In the genomic region with DNA sequence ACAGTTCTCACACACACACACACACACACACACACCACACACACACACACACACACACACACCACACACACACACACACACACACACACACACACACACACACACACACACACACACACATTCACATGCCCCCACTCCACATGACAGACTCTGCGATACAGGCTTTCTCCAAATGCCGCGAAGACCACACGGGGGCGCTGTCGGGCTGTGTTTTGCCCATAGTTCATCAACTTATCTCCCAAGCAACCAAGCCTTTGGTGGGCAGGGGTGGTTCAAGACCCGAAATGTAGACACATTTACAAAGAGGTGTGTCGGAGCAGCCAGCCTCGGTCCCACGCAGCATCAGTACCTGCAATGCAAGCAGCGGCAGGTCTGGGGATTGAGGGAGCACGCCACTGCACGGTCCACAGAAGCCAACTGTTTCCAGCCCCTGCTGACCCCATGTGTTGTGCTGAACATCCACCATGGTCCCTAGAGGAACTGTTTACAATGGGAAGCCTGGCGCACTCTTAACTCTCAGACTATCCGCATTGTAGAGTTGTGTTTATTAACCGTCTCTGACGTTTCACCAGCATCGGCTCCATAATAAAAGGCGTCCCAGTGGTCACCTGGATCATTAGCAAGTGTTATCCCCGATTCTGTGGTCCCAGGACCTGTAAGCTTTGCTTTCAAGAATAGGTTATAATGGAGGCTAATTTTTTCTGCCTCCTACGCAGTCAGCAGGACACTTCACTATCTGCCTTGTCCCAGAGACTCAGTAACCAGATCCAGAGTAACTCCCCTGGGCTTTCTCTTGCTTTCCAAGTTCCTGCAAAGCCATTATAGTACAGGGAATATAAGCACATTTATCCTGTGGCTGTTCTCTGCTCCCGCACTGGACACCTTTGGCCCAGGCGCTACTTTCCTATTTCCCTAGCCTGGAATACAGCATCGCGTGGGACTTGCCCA, we compare ENCODE assay signal across 9 mouse cellular contexts. TPM values are rescaled to one million over a fixed set of nuclear protein-coding genes. Genes with fewer than 3 reads are reported as not detected.
DNase-seq lines count a peak whose midpoint lies in the region; ATAC-seq and TF ChIP-seq lines count a peak whose summit lies in the region.
"Had no signal": no experiment of that assay in that cellular context is flagged by ENCODE, and none has a peak within 500 bp of the region (broad histone marks: within the 10 kb centered on the region; RNA-seq: fewer than 3 reads in every experiment).

No protein-coding gene starts in this region.

- no peak overlapping the region for H3K4me3 ChIP-seq in embryonic facial prominence, embryonic 11.5 days (ENCODE audit: low read depth, low read length)
- peak overlapping the region; percentile 48 for H3K4me3 ChIP-seq in heart, adult 2 months
- peak overlapping the region; percentile 18; the same call in 1 of the 2 replicates for H3K4me3 ChIP-seq in kidney, embryonic 14.5 days (ENCODE audit: low read length)
- H3K4me3 ChIP-seq in liver, embryonic 13.5 days (replicated peaks), result peak overlapping the region; percentile 37
- peak overlapping the region; percentile 14; the same call in 1 of the 2 replicates for H3K4me3 ChIP-seq in stomach, embryonic 15.5 days (replicated peaks)

- H3K4me1 ChIP-seq in embryonic facial prominence, embryonic 11.5 days (ENCODE audit: control insufficient read depth, insufficient read depth, low read length), result no peaks in the 10 kb centered on the region
- peaks cover 15% of the 10 kb centered on the region for H3K4me1 ChIP-seq in heart, adult 2 months (ENCODE audit: control insufficient read depth, insufficient read depth, low read length)
- 0 out of 2 replicates have a peak, but pooled peaks cover 2% of the 10 kb centered on the region for H3K4me1 ChIP-seq in kidney, embryonic 14.5 days (ENCODE audit: control insufficient read depth, insufficient read depth, low read length)
- H3K4me1 ChIP-seq in liver, embryonic 13.5 days (replicated peaks), result peaks cover 25% of the 10 kb centered on the region
- peaks cover 4% of the 10 kb centered on the region for H3K4me1 ChIP-seq in stomach, embryonic 15.5 days

- ATAC-seq in embryonic facial prominence, embryonic 11.5 days (replicated peaks; ENCODE audit: insufficient number of reproducible peaks, low FRiP score, low TSS enrichment, low read depth), result no peak; the same call in 1 of the 2 replicates
- peak; percentile 58; the same call in 1 of the 2 replicates for ATAC-seq in kidney, embryonic 14.5 days (ENCODE audit: low FRiP score, low TSS enrichment)
- peak; percentile 48 for ATAC-seq in liver, embryonic 13.5 days (ENCODE audit: low read depth)
- no peak for ATAC-seq in stomach, embryonic 15.5 days (ENCODE audit: insufficient read depth, low FRiP score, low read depth)

- intact Hi-C loops in heart, adult 2 months (cut with DNase I), result loop anchor here (2.0 kb wide), 2 partner anchors 56 to 106 kb away; no protein-coding TSS in a partner anchor

- H3K4me2 ChIP-seq in embryonic facial prominence, embryonic 11.5 days (ENCODE audit: low read depth, low read length), result peak overlapping the region; percentile 34
- H3K4me2 ChIP-seq in kidney, embryonic 14.5 days (replicated peaks; ENCODE audit: low read depth, low read length), result peak overlapping the region; percentile 43
- peak overlapping the region; percentile 58 for H3K4me2 ChIP-seq in liver, embryonic 13.5 days
- H3K4me2 ChIP-seq in stomach, embryonic 15.5 days, result peak overlapping the region; percentile 48

- no peaks in the 10 kb centered on the region for H3K36me3 ChIP-seq in embryonic facial prominence, embryonic 11.5 days (replicated peaks; ENCODE audit: control insufficient read depth, insufficient read depth, low read depth, low read length)
- H3K36me3 ChIP-seq in heart, adult 2 months (ENCODE audit: control insufficient read depth, insufficient read depth, low read length), result no peaks in the 10 kb centered on the region
- no peaks in the 10 kb centered on the region for H3K36me3 ChIP-seq in kidney, embryonic 14.5 days (ENCODE audit: control insufficient read depth, insufficient read depth, low read length)
- H3K36me3 ChIP-seq in liver, embryonic 13.5 days, result no peaks in the 10 kb centered on the region
- no peaks in the 10 kb centered on the region for H3K36me3 ChIP-seq in stomach, embryonic 15.5 days

- TF ChIP-seq CTCF in heart, adult 2 months (IDR thresholded peaks at IDR 0.05), result peak; percentile 71

- no peak overlapping the region for H3K27ac ChIP-seq in embryonic facial prominence, embryonic 11.5 days (replicated peaks; ENCODE audit: low read depth, low read length)
- H3K27ac ChIP-seq in heart, adult 2 months, result peak overlapping the region; percentile 75
- H3K27ac ChIP-seq in kidney, embryonic 14.5 days (ENCODE audit: low read depth, low read length), result no peak overlapping the region
- H3K27ac ChIP-seq in liver, embryonic 13.5 days, result peak overlapping the region; percentile 14; the same call in 1 of the 2 replicates
- no peak overlapping the region for H3K27ac ChIP-seq in stomach, embryonic 15.5 days

- peak; percentile 91 to 92 for DNase-seq in B cell, adult 2 months
- DNase-seq in adrenal gland, postnatal 14 days, result peak; percentile 88
- peak; percentile 90 for DNase-seq in embryonic facial prominence, embryonic 11.5 days (ENCODE audit: low spot score)
- peak; percentile 76 to 87 for DNase-seq in heart, adult 2 months
- peak; percentile 63 for DNase-seq in liver, embryonic 13.5 days
- DNase-seq in naive thymus-derived CD4-positive, alpha-beta T cell, adult 2 months (ENCODE audit: low read depth), result peak; percentile 92

- no peaks in the 10 kb centered on the region for H3K27me3 ChIP-seq in embryonic facial prominence, embryonic 11.5 days (ENCODE audit: control insufficient read depth, insufficient read depth, low read length)
- no peaks in the 10 kb centered on the region for H3K27me3 ChIP-seq in heart, adult 2 months (ENCODE audit: control insufficient read depth, insufficient read depth, low read length)
- H3K27me3 ChIP-seq in kidney, embryonic 14.5 days (ENCODE audit: control insufficient read depth, insufficient read depth, low read length), result no peaks in the 10 kb centered on the region
- no peaks in the 10 kb centered on the region for H3K27me3 ChIP-seq in liver, embryonic 13.5 days
- no peaks in the 10 kb centered on the region for H3K27me3 ChIP-seq in stomach, embryonic 15.5 days (replicated peaks)

- 0 out of 2 replicates have a peak, but pooled peaks have one; percentile 44 for TF ChIP-seq EP300 in heart, adult 2 months (IDR thresholded peaks at IDR 0.05; ENCODE audit: insufficient read depth, low read depth, low read length)

- H3K79me2 ChIP-seq in heart, adult 2 months (replicated peaks; ENCODE audit: control insufficient read depth, insufficient read depth, low read length), result no peaks in the 10 kb centered on the region

- H3K9me3 ChIP-seq in embryonic facial prominence, embryonic 11.5 days (replicated peaks; ENCODE audit: control insufficient read depth, low read length), result no peaks in the 10 kb centered on the region
- no peaks in the 10 kb centered on the region for H3K9me3 ChIP-seq in kidney, embryonic 14.5 days (ENCODE audit: control insufficient read depth, low read length)
- no peaks in the 10 kb centered on the region for H3K9me3 ChIP-seq in liver, embryonic 13.5 days (replicated peaks)
- no peaks in the 10 kb centered on the region for H3K9me3 ChIP-seq in stomach, embryonic 15.5 days

- no peak for TF ChIP-seq POLR2A in heart, adult 2 months (IDR thresholded peaks at IDR 0.05; ENCODE audit: insufficient read depth, low read depth, low read length)

- no peak overlapping the region for H3K9ac ChIP-seq in embryonic facial prominence, embryonic 11.5 days (replicated peaks; ENCODE audit: low read length)
- H3K9ac ChIP-seq in heart, adult 2 months (ENCODE audit: low read depth, low read length), result peak overlapping the region; percentile 34
- no peak overlapping the region for H3K9ac ChIP-seq in kidney, embryonic 14.5 days (ENCODE audit: low read depth, low read length)
- H3K9ac ChIP-seq in liver, embryonic 13.5 days, result no peak overlapping the region
- H3K9ac ChIP-seq in stomach, embryonic 15.5 days, result no peak overlapping the region

- 28% methylated on average over 25 of the region's 25 CpGs for WGBS in embryonic facial prominence, embryonic 11.5 days
- 17% methylated on average over 25 of the region's 25 CpGs for WGBS in heart, adult 2 months
- 28% methylated on average over 25 of the region's 25 CpGs for WGBS in kidney, embryonic 14.5 days
- 24% methylated on average over 25 of the region's 25 CpGs for WGBS in liver, embryonic 13.5 days (ENCODE audit: insufficient replicate concordance)
- WGBS in stomach, embryonic 15.5 days, result 25% methylated on average over 25 of the region's 25 CpGs

RNA-seq across cellular contexts. Expression of gene Olfr279, which starts 18.5 kb away (rescaled TPM):
- not detected in 2 replicates for total RNA-seq in adrenal gland, postnatal 14 days (2021)
- polyA plus RNA-seq in embryonic facial prominence, embryonic 11.5 days (2014; fragmentation: Nextera tagmentation; extraction: Ambion mirVana), result not detected in 2 replicates
- total RNA-seq in heart, adult 2 months (2021), result not detected
- polyA plus RNA-seq in heart, adult 2 months (2012; rRNA removed), result not detected in 2 replicates
- not detected in 2 replicates for polyA plus RNA-seq in kidney, embryonic 14.5 days (2014; fragmentation: Nextera tagmentation; extraction: Ambion mirVana)
- polyA plus RNA-seq in liver, embryonic 13.5 days (2015; fragmentation: Nextera tagmentation; extraction: Ambion mirVana), result not detected in 2 replicates
- polyA plus RNA-seq in stomach, embryonic 15.5 days (2015; fragmentation: Nextera tagmentation; extraction: Ambion mirVana), result not detected in 2 replicates
- polyA plus RNA-seq: gonadal fat pad, adult 2 months had no signal

RNA-seq across cellular contexts. Expression of gene Kansl2, which starts 23.4 kb away (rescaled TPM):
- 72.5 and 85.8 TPM in 2 replicates for total RNA-seq in adrenal gland, postnatal 14 days (2021)
- polyA plus RNA-seq in embryonic facial prominence, embryonic 11.5 days (2014; fragmentation: Nextera tagmentation; extraction: Ambion mirVana), result 145 and 153 TPM in 2 replicates
- total RNA-seq in heart, adult 2 months (2021), result 10 to 100 TPM; 74.5 to 86.0 TPM
- polyA plus RNA-seq in heart, adult 2 months (2012; rRNA removed), result 37.0 and 50.2 TPM in 2 replicates
- polyA plus RNA-seq in kidney, embryonic 14.5 days (2014; fragmentation: Nextera tagmentation; extraction: Ambion mirVana), result 107 and 123 TPM in 2 replicates
- polyA plus RNA-seq in liver, embryonic 13.5 days (2015; fragmentation: Nextera tagmentation; extraction: Ambion mirVana), result 49.7 and 54.6 TPM in 2 replicates
- polyA plus RNA-seq in stomach, embryonic 15.5 days (2015; fragmentation: Nextera tagmentation; extraction: Ambion mirVana), result 79.4 and 86.7 TPM in 2 replicates

RNA-seq across cellular contexts. Expression of gene Lalba, which starts 28.2 kb away (rescaled TPM):
- total RNA-seq in adrenal gland, postnatal 14 days (2021), result not detected in 2 replicates
- 0.38 and 0.39 TPM in 2 replicates for polyA plus RNA-seq in embryonic facial prominence, embryonic 11.5 days (2014; fragmentation: Nextera tagmentation; extraction: Ambion mirVana)
- total RNA-seq in heart, adult 2 months (2021), result not detected
- polyA plus RNA-seq in heart, adult 2 months (2012; rRNA removed), result 0.45 TPM in 1 of 2 replicates, not detected in the other
- polyA plus RNA-seq in kidney, embryonic 14.5 days (2014; fragmentation: Nextera tagmentation; extraction: Ambion mirVana), result 0.28 and 0.44 TPM in 2 replicates
- not detected in 2 replicates for polyA plus RNA-seq in liver, embryonic 13.5 days (2015; fragmentation: Nextera tagmentation; extraction: Ambion mirVana)
- polyA plus RNA-seq in stomach, embryonic 15.5 days (2015; fragmentation: Nextera tagmentation; extraction: Ambion mirVana), result 0.23 TPM in 1 of 2 replicates, not detected in the other

RNA-seq across cellular contexts. Expression of gene OR5BS1P, which starts 41.0 kb away (rescaled TPM):
- total RNA-seq in adrenal gland, postnatal 14 days (2021), result not detected in 2 replicates
- not detected in 2 replicates for polyA plus RNA-seq in embryonic facial prominence, embryonic 11.5 days (2014; fragmentation: Nextera tagmentation; extraction: Ambion mirVana)
- total RNA-seq in heart, adult 2 months (2021), result not detected
- not detected in 2 replicates for polyA plus RNA-seq in heart, adult 2 months (2012; rRNA removed)
- not detected in 2 replicates for polyA plus RNA-seq in kidney, embryonic 14.5 days (2014; fragmentation: Nextera tagmentation; extraction: Ambion mirVana)
- not detected in 2 replicates for polyA plus RNA-seq in liver, embryonic 13.5 days (2015; fragmentation: Nextera tagmentation; extraction: Ambion mirVana)
- polyA plus RNA-seq in stomach, embryonic 15.5 days (2015; fragmentation: Nextera tagmentation; extraction: Ambion mirVana), result not detected in 2 replicates
- polyA plus RNA-seq: gonadal fat pad, adult 2 months had no signal

RNA-seq across cellular contexts. Expression of gene Olfr281, which starts 58.3 kb away (rescaled TPM):
- not detected in 2 replicates for total RNA-seq in adrenal gland, postnatal 14 days (2021)
- polyA plus RNA-seq in embryonic facial prominence, embryonic 11.5 days (2014; fragmentation: Nextera tagmentation; extraction: Ambion mirVana), result not detected in 2 replicates
- total RNA-seq in heart, adult 2 months (2021), result not detected
- not detected in 2 replicates for polyA plus RNA-seq in heart, adult 2 months (2012; rRNA removed)
- polyA plus RNA-seq in kidney, embryonic 14.5 days (2014; fragmentation: Nextera tagmentation; extraction: Ambion mirVana), result not detected in 2 replicates
- not detected in 2 replicates for polyA plus RNA-seq in liver, embryonic 13.5 days (2015; fragmentation: Nextera tagmentation; extraction: Ambion mirVana)
- polyA plus RNA-seq in stomach, embryonic 15.5 days (2015; fragmentation: Nextera tagmentation; extraction: Ambion mirVana), result 0.03 TPM in 1 of 2 replicates, not detected in the other
- polyA plus RNA-seq: gonadal fat pad, adult 2 months had no signal

Comparison
In these comparisons a context has a peak if more than half of its experiments do, and no peak if none do; other contexts are left out.
1. ATAC-seq: peak in kidney, embryonic 14.5 days (single experiment) and liver, embryonic 13.5 days (single experiment); none in embryonic facial prominence, embryonic 11.5 days (single experiment) and stomach, embryonic 15.5 days (single experiment).
2. H3K27ac ChIP-seq: peak in heart, adult 2 months (single experiment) and liver, embryonic 13.5 days (single experiment); none in embryonic facial prominence, embryonic 11.5 days (single experiment), kidney, embryonic 14.5 days (single experiment) and stomach, embryonic 15.5 days (single experiment).
3. Peak in every context shown above with its lines, with median percentiles within 50 percentile points of each other: DNase-seq and H3K4me2 ChIP-seq.